Mouse (Mus musculus) embryonic facial prominence, embryonic 14.5 days (tissue): ENCODE data around the gene Vps26b. TPM values are rescaled to one million over a fixed set of nuclear protein-coding genes. Genes with fewer than 3 reads are reported as not detected.
A peak's percentile ranks its signal among the peaks of the same experiment; 100 is the strongest.

ENCODE experiments used
- ATAC-seq: fragments of 200-750 bp; cut with Nextera tagmentation; 2 replicates; pipeline ENCODE4 v1.8.0; 2017; ENCODE audit warnings: low read depth, moderate number of reproducible peaks, moderate TSS enrichment
- DNase-seq: peaks from one replicate; pipeline ENCODE4 v3.0.0-alpha.2; 2015; ENCODE audit warnings: low spot score
- H3K27ac ChIP-seq: fragments of 300-500 bp; sonication (generic); replicated peaks from 2 replicates; pipeline ENCODE4 v1.5.1; 2014; ENCODE audit warnings: low read depth, mild to moderate bottlenecking, low read length, moderate library complexity
- H3K27me3 ChIP-seq: fragments of 300-500 bp; sonication (generic); replicated peaks from 2 replicates; pipeline ENCODE4 v1.6.1; 2014; ENCODE audit warnings: low read length; ENCODE audit not compliant: control insufficient read depth, insufficient read depth
- H3K36me3 ChIP-seq: fragments of 300-500 bp; sonication (generic); 2 replicates; pipeline ENCODE4 v1.6.1; 2014; ENCODE audit warnings: low read length, mixed read lengths; ENCODE audit not compliant: control insufficient read depth, insufficient read depth
- H3K4me1 ChIP-seq: fragments of 300-500 bp; sonication (generic); 2 replicates; pipeline ENCODE4 v1.6.1; 2014; ENCODE audit warnings: antibody characterized with exemption, low read length; ENCODE audit not compliant: control insufficient read depth, insufficient read depth
- H3K4me2 ChIP-seq: fragments of 300-500 bp; sonication (generic); 2 replicates; pipeline ENCODE4 v1.6.1; 2014; ENCODE audit warnings: low read depth, mild to moderate bottlenecking, low read length, moderate library complexity, mixed read lengths
- H3K4me3 ChIP-seq: fragments of 300-500 bp; sonication (generic); 2 replicates; pipeline ENCODE4 v1.5.1; 2014; ENCODE audit warnings: low read depth, mild to moderate bottlenecking, low read length
- H3K9ac ChIP-seq: fragments of 300-500 bp; sonication (generic); 2 replicates; pipeline ENCODE4 v1.6.1; 2014; ENCODE audit warnings: low read depth, mild to moderate bottlenecking, low read length, moderate library complexity, mixed read lengths
- H3K9me3 ChIP-seq: fragments of 300-500 bp; sonication (generic); 2 replicates; pipeline ENCODE4 v1.6.1; 2016; ENCODE audit warnings: low read length; ENCODE audit not compliant: control insufficient read depth
- WGBS: fragments of 180-500 bp; shearing (Covaris S2); extraction: QIAGEN DNeasy Blood & Tissue Kit; methylation state at CpG from one replicate; pipeline ENCODE4 v1.1.7; 2014; 5-methylcytosine and 5-hydroxymethylcytosine counted together
- polyA plus RNA-seq: library from polyadenylated mRNA; unstranded; fragments of >200 nt; fragmentation: Nextera tagmentation; extraction: Ambion mirVana; gene quantifications from 2 replicates; pipeline ENCODE4 v1.2.1, GENCODE M21; 2014

The Vps26b gene
- polyA plus RNA-seq = 41.8 and 43.0 TPM in 2 replicates

DNA sequence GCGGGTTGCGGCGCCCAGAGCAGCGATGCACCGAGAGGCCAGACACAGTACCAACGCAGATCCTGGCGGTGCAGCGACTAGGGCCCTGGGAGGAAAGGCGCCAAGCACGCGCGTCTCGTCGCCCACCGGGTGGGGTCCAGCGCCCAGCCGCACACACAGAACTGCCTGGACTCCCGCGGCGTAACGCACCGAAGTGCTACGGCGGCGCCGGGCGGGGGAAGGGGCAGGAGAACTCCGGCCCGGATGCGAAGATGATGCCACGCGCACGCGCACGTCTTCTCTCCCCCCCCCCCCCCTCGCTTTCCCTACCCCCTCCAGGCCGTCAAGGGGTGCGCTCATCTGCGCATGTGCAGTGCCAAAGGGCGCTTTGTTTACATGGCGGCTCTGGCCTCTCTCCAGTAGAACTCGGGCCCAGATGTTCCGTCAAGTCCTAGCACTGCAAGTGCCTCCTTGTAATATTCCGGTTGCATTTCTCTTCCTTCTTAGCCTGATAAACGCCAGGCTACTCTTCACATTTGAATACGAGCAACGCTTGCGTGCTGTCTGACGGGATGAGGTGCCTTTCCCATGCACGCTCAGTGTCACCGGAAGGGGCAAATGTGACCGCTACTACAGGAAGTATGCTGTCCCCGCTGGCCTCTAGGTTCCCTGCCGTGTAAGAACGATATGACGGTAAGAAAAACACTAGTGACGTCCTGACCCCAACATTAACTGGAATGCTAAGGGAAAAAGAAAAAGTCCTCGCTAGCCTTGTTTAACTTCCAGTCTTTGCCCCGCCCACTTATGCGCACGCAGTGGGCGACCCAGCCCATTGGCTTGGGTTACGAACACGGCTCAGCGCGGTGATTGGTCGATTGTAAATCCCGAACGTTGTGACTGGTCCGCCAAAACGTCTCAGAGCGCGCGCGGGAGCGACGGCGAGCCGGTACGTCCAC is at the start of gene Vps26b, which contains the start of gene Ncapd3:
Gene Vps26b, minus strand, starts transcription at position 238 of the 935 bp plus-strand sequence.
Gene Ncapd3, plus strand, starts transcription at position 348 of the 935 bp plus-strand sequence.
- ATAC-seq (peak; percentile 97), DNase-seq (peak; percentile 99)
- Histone ChIP-seq H3K9ac (peak within 1 kb of the TSS; percentile 84), H3K4me2 (peak within 1 kb of the TSS; percentile 86), H3K27ac (peak within 1 kb of the TSS; percentile 92), H3K27me3 (no peaks in the 10 kb centered on the region), H3K4me1 (peaks cover 22% of the 10 kb centered on the region), H3K36me3 (0 out of 2 replicates have a peak, but pooled peaks cover 4% of the 10 kb centered on the region), H3K4me3 (peak within 1 kb of the TSS; percentile 93), H3K9me3 (no peaks in the 10 kb centered on the region)
- under 1% methylated on average over 42 of the region's 80 CpGs for WGBS

DNA sequence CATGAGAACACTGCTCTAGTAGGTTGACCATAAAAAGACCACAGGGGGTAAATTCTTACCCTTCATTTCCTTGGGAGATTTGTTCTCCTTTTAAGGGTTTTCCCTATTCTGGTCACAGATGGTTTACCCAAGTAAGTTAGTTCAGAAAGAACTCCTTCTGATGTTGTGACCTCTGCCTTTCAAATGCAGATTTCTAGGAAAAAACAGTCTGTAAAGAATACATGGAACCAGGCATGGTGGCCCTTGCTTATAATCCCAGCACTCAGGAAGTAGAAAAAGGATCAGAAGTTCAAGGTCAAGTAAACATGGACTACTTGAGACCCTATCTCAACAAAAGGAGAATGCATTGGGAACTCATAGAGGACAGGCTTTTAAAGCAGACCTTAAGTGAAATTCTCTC is 45.9 kb upstream of the Vps26b start:
- Histone ChIP-seq H3K36me3 (peaks cover 73% of the 10 kb centered on the region), H3K27ac (no peak overlapping the region), H3K27me3 (no peaks in the 10 kb centered on the region), H3K4me3 (no peak overlapping the region), H3K4me2 (no peak overlapping the region), H3K9me3 (no peaks in the 10 kb centered on the region), H3K9ac (no peak overlapping the region), H3K4me1 (no peaks in the 10 kb centered on the region)
- DNase-seq = no peak
- ATAC-seq = no peak

GRCm38 (mm10) chr9:27074677-27075076 is 44.8 kb upstream of the Vps26b start:
- ATAC-seq = no peak
- no peak for DNase-seq
- Histone ChIP-seq H3K27ac (no peak overlapping the region), H3K27me3 (no peaks in the 10 kb centered on the region), H3K36me3 (peaks cover 76% of the 10 kb centered on the region), H3K9ac (no peak overlapping the region), H3K4me3 (no peak overlapping the region), H3K4me1 (no peaks in the 10 kb centered on the region), H3K9me3 (no peaks in the 10 kb centered on the region), H3K4me2 (no peak overlapping the region)
- 70% methylated on average over 1 of the region's 1 CpGs for WGBS

DNA sequence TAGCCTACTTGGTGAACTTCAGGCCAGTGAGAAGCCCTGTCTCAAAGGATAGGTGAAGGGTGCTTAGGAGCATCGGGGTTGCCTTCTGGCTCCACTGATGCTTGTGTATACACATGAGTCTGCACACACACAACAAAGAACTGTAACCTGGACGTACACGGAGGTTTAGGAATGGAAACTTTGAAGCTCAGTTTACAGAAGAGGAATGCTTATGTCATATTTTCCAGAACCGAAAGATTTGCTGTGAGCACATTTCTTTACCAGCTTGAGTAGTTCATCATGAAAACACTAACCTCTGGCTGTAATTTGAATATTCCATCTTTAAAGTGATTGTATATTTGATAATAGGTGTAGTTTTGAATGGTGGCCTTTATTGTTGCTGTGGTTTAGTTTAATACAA is 41.0 kb upstream of the Vps26b start:
- Histone ChIP-seq H3K4me3 (no peak overlapping the region), H3K9me3 (no peaks in the 10 kb centered on the region), H3K36me3 (peaks cover 87% of the 10 kb centered on the region), H3K4me2 (no peak overlapping the region), H3K27ac (no peak overlapping the region), H3K27me3 (no peaks in the 10 kb centered on the region), H3K9ac (no peak overlapping the region), H3K4me1 (no peaks in the 10 kb centered on the region)
- no peak for ATAC-seq
- DNase-seq = no peak
- 89% methylated on average over 4 of the region's 4 CpGs for WGBS

- DNase-seq (no peak), ATAC-seq (no peak)
- 94% methylated on average over 5 of the region's 5 CpGs for WGBS
- no peak overlapping the region for H3K27ac ChIP-seq
- no peaks in the 10 kb centered on the region for H3K27me3 ChIP-seq
- no peak overlapping the region for H3K9ac ChIP-seq
- no peak overlapping the region for H3K4me2 ChIP-seq
- H3K4me1 ChIP-seq = no peaks in the 10 kb centered on the region
- no peaks in the 10 kb centered on the region for H3K9me3 ChIP-seq
- H3K36me3 ChIP-seq = peaks cover 89% of the 10 kb centered on the region
- no peak overlapping the region for H3K4me3 ChIP-seq
These were observed 28.5 kb upstream of the Vps26b start for GRCm38 (mm10) chr9:27058341-27058740.

DNA sequence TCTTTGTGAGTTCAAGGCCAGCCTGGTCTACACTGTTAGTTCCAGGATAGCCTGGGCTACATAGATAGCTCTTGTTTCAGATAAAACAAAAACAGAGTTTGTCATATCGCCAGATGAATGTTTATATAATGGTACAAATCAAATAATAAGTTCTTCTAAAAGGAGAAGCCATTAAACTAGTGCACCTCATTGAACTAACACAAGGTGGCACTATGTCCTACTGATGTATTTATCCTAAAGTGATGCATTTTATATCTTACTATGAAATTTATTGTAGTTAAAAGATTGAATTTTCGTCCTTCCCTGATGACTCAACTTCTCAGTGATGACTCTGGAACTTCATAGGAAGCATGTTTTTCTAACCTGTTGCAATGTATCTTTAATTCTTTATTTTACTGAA is 19.6 kb upstream of the Vps26b start:
- Histone ChIP-seq H3K9ac (no peak overlapping the region), H3K4me3 (no peak overlapping the region), H3K4me2 (no peak overlapping the region), H3K36me3 (peaks cover 90% of the 10 kb centered on the region), H3K9me3 (no peaks in the 10 kb centered on the region), H3K4me1 (no peaks in the 10 kb centered on the region), H3K27ac (no peak overlapping the region), H3K27me3 (no peaks in the 10 kb centered on the region)
- ATAC-seq (no peak), DNase-seq (no peak)
- 84% methylated on average over 2 of the region's 2 CpGs for WGBS

DNA sequence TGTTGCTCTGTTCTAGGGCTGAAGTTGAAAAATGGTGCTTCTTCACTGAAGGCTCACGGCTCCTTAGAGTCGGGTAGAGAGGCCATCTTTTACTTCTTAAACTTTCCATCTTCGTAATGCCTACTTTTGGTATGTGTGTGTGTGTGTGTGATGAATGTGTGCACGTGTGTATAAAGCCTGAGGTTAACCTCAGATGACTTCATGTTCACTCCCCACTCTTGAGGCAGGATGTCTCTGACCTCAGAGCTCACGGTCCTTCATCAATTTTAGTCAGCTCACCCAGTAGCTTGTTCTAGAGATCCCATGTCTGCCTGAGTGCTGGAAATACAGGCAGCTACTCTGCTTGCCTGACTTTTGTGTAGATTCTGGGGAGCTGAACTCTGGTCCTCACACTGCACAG is 14.0 kb upstream of the Vps26b start:
- DNase-seq (no peak), ATAC-seq (no peak)
- H3K27ac ChIP-seq = no peak overlapping the region
- H3K4me3 ChIP-seq = no peak overlapping the region
- no peaks in the 10 kb centered on the region for H3K27me3 ChIP-seq
- no peak overlapping the region for H3K9ac ChIP-seq
- no peak overlapping the region for H3K4me2 ChIP-seq
- H3K9me3 ChIP-seq = no peaks in the 10 kb centered on the region
- H3K4me1 ChIP-seq = no peaks in the 10 kb centered on the region
- 93% methylated on average over 5 of the region's 5 CpGs for WGBS
- H3K36me3 ChIP-seq = peaks cover 90% of the 10 kb centered on the region

- peaks cover 22% of the 10 kb centered on the region for H3K4me1 ChIP-seq
- no peaks in the 10 kb centered on the region for H3K27me3 ChIP-seq
- H3K4me2 ChIP-seq = peak overlapping the region; percentile 75
- H3K4me3 ChIP-seq = peak overlapping the region; percentile 93
- ATAC-seq (peak; percentile 7; the same call in 1 of the 2 replicates), DNase-seq (no peak)
- H3K9ac ChIP-seq = peak overlapping the region; percentile 74
- 0 out of 2 replicates have a peak, but pooled peaks cover 4% of the 10 kb centered on the region for H3K36me3 ChIP-seq
- H3K9me3 ChIP-seq = no peaks in the 10 kb centered on the region
- WGBS = 0% methylated on average over 17 of the region's 17 CpGs
- 0 out of 2 replicates have a peak overlapping the region, but pooled peaks have one; percentile 30 for H3K27ac ChIP-seq
These were observed 867 bp upstream of the Vps26b start for GRCm38 (mm10) chr9:27030763-27031100.
